Mouse (Mus musculus) frontal cortex, adult (tissue): ENCODE data around the gene Spata25.
"Not testable (repeated sequence)": the region's sequence is repeated elsewhere in the genome, so short reads cannot be mapped to it uniquely, and the experiment has no call there.

ENCODE experiments used
- ATAC-seq: cut with Nextera tagmentation; 2 replicates; pipeline ENCODE4 v1.9.2; 2017; ENCODE audit warnings: mild to moderate bottlenecking, moderate library complexity, mixed read lengths; ENCODE audit not compliant: low TSS enrichment

Spata25 gene

GRCm38 (mm10) chr2:164805332-164805718, 23.0 kb downstream of the Spata25 start:
- ATAC-seq: peak; percentile 33

GRCm38 (mm10) chr2:164804533-164805331, 23.6 kb downstream of the Spata25 start, which contains the start of the genes Acot8 and Zswim3:
Gene Acot8 (minus strand): TSS chr2:164804882.
Gene Zswim3 (plus strand): TSS chr2:164805098.
- ATAC-seq: peak; percentile 97

GRCm38 (mm10) chr2:164803921-164804313, 24.4 kb downstream of the Spata25 start:
- ATAC-seq: no peak

- no peak for ATAC-seq
These were observed 25.0 kb downstream of the Spata25 start for GRCm38 (mm10) chr2:164803201-164803920.

GRCm38 (mm10) chr2:164800252-164801004, 27.9 kb downstream of the Spata25 start:
- no peak for ATAC-seq

- not testable (repeated sequence) for ATAC-seq
These were observed 29.8 kb downstream of the Spata25 start for GRCm38 (mm10) chr2:164798554-164798953.

GRCm38 (mm10) chr2:164795868-164796267, 32.5 kb downstream of the Spata25 start:
- ATAC-seq: no peak

- peak; percentile 55 for ATAC-seq
These were observed 34.0 kb downstream of the Spata25 start for GRCm38 (mm10) chr2:164794293-164794692.

GRCm38 (mm10) chr2:164793772-164794171, 34.6 kb downstream of the Spata25 start:
- no peak for ATAC-seq

GRCm38 (mm10) chr2:164793236-164793635, 35.1 kb downstream of the Spata25 start:
- ATAC-seq: peak; percentile 41

GRCm38 (mm10) chr2:164792400-164793190, 35.7 kb downstream of the Spata25 start:
- ATAC-seq: no peak

- ATAC-seq: no peak
These were observed 36.5 kb downstream of the Spata25 start for GRCm38 (mm10) chr2:164791841-164792261.

GRCm38 (mm10) chr2:164790451-164790850, 37.9 kb downstream of the Spata25 start:
- ATAC-seq: no peak

GRCm38 (mm10) chr2:164788411-164788810, 39.9 kb downstream of the Spata25 start:
- ATAC-seq: no peak

GRCm38 (mm10) chr2:164787779-164788178, 40.6 kb downstream of the Spata25 start:
- ATAC-seq: no peak

GRCm38 (mm10) chr2:164787032-164787431, 41.3 kb downstream of the Spata25 start:
- no peak for ATAC-seq

GRCm38 (mm10) chr2:164786388-164786885, 41.9 kb downstream of the Spata25 start:
- ATAC-seq: 0 out of 2 replicates have a peak, but pooled peaks have one; percentile 13

- ATAC-seq: peak; percentile 85
These were observed 42.6 kb downstream of the Spata25 start, which contains the start of gene Snx21 for GRCm38 (mm10) chr2:164785481-164786387. Gene Snx21 (plus strand): TSS chr2:164785823.

GRCm38 (mm10) chr2:164784869-164785420, 43.4 kb downstream of the Spata25 start:
- ATAC-seq: no peak
